Mouse (Mus musculus): ENCODE data around the gene Vwce. TPM values are rescaled to one million over a fixed set of nuclear protein-coding genes. Genes with fewer than 3 reads are reported as not detected.
A peak's percentile ranks its signal among the peaks of the same experiment; 100 is the strongest.

Vwce gene
- polyA plus RNA-seq, 2 experiments from 2014 or later, result not detected

DNA sequence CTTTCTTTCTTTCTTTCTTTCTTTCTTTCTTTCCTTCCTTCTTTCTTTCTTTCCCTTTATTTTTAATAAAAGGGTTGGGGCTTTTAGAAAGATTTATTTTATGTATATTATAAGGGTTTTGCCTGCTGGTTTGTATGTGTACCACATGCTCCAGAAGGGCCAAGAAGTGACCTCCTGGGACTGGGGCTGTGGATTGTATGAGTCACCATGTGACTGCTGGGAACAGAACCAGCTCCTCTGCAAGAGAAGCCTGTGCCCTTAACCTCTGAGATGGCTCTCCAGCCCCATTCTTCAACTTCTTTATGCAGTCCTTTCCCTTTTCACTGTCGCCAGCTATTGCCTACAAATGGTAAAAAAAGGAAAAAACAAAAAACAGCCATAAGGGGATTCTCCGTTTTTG is 11.6 kb downstream of the Vwce start:
- ATAC-seq, result no peak

DNA sequence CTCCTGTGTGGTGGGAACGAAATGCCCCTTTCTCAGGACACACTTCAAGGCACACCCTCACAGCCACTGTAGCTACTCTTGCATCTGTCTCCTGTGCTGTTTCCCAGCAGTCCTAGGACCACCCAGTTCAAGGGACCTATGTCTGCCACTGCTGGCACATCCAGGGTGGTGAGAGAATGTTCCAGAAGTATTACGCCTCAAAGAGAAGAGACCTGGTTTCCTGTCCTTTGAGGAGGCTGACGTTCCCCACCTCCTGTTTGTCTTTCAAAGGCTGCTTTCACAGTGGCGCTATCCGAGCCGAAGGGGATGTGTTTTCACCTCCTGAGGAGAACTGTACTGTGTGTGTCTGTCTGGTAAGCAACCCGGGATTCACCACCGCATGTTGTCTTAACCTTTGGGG is 14.1 kb downstream of the Vwce start:
- ATAC-seq, result no peak

DNA sequence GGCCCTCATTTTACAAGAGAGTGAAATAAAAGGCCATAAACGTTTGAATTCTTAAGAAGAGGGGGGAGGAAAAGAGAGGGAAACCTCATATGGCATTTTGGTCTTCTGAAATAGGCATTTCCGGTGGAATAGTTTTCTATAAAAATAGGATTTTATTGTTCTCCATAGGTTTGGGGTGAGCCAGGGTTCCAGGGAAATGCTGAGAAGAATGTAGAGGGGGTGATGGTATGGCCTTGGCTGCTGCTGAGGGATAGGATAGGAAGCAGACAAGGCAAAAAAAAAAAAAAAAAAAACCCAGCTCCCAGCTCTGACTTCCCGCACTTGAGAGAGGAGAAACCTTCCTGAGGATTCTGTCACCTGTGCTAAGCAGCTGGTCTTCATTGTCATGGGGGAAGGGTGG is 22.0 kb downstream of the Vwce start:
- ATAC-seq, result no peak

DNA sequence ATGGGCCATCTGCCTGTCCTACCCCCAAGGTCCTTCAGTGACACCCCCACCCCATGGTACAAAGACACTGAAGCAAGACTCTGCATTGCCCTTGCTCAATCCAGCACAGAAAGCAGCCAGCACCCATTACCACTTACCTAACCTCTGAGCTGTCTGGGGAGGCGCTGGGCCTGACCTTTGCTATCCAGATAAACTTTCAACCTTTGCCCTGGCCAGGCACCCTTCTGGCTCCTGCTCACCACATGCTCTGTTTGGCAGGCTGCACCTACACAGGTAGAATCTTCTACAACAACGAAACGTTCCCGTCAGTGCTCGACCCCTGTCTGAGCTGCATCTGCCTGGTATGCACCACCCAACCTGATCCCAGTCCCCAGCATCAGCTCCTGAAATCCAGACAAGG is 23.7 kb downstream of the Vwce start:
- ATAC-seq, result no peak

DNA sequence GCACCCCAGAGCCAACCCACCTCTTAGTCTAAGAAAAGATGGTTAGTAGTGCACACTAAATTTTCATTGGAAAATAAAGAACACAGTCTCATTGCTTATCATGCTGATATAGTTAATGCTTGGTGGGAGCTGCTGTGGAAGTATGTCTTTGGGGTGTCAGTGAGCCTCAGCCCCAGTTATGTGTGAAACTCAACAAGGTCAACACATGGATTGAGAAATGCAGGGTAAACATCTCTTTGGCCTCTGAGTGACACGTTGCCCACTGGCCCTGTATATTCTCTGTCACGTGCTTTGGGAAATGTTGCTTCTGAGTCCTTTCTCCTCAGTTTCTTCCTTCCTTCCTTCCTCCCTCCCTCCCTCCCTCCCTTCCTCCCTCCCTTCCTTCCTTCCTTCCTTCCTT is 24.4 kb downstream of the Vwce start:
- no peak for ATAC-seq

DNA sequence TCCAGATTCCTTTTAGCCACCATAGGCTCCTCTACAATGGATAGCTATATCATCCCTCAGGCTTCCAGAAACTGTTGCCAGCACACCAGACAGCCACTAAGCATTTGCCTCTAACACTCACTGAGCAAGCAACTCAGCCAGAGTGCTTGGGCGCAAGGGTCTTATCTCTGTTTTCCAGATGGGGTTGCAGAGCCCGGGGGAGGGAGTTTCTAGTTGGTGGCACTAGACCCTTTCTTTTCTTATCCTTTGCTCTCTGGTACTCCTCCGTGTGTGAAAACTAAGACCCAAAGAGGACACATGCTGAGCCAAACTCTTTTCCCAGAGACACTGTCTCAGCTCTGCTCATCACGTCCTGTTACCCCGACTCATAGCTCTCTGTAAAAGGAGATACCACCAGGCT is 27.4 kb downstream of the Vwce start:
- ATAC-seq, result no peak

DNA sequence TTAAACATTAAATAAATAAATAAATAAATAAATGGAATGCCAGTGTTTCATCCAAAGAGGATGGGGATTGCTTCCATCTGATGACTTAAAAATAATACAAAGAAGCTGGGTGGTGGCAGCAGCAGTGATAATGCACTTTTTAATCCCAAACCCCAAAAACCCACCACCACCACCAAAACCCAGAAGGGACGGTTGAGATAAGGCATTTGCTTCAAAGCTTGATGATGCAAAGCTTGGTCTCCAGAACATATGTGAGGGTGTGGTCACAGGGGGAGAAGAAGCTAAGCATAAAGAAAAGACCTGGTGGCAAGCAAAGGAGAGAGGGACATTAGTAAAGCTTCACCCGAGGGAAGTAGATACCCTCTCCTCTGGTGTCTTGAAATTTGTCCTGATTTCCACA is 27.9 kb downstream of the Vwce start:
- no peak for ATAC-seq

DNA sequence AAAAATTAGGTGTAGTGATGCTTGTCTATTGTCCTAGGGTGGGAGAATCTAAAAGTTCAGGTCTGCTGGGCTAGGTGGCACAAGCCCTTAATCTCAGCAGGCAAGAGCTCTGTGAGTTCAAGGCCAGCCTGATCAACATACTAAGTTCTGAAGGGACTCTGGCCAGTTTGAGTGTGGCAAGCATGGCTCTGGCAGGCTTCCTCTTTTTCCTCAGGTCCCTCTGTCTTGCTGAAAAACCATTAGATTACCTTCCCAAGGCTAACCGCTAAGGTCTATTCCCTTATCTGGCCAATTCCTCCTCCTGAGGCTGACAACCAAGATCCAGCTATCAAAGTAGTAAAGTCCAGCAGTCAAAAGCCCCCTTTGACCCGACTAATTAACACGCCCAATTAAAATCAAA is 28.7 kb downstream of the Vwce start:
- ATAC-seq, result no peak

DNA sequence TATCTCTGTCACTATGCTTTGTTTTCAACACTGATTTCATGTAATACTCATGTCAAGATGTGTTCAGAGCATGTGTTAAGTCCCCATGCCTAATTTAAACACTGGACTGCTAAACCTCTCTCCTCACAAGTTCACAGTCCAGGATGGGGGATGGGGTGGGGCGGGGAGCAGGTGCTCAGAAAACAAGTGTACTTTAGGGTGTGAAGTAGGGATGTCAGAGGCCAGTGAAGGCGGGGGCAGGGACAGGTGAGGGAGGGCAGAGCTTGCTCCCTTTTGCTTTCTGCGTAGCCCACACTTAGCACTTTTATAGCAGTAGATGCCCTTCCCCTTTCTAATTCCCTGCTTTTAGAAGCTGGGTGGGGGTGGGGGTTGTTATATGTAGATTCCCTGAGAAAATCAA is 31.1 kb downstream of the Vwce start:
- no peak for ATAC-seq

DNA sequence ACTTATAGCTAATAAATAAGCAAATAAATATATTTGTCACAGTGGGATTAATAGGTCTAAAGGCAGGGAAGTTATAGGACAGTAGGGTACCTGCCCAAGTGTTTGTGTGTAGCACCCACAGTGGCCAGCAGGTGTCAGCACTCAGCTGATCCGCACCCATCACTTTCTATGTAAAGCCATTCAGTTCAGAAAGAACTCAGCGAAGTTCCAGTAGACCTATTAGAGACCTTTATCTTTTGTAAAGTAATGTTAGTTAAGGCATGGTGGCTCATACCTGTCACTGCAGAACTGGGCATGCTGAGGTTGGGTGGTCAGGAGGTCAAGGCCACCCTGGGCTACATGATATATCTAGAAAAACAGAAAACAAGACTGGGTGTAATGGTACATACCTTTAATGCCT is 31.5 kb downstream of the Vwce start:
- no peak for ATAC-seq

DNA sequence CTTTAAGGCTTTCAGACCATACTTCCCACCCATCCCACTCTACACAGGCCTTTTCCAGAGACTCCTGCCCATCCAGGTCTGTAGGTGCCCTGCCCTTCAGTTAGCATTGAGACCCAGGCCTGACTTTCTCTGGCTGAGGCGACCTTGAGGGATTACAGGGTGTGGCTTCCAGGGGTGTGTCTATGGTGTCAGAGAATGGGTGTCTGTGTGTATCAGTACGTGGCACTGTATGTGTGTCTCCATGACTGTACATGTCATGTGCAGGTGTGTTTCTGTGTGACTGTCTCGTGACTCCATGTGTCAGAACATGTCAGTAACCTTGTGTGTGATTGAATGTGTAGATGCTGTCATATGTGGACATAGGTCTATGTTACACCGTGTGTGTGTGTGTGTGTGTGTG is 37.3 kb downstream of the Vwce start:
- no peak for ATAC-seq

DNA sequence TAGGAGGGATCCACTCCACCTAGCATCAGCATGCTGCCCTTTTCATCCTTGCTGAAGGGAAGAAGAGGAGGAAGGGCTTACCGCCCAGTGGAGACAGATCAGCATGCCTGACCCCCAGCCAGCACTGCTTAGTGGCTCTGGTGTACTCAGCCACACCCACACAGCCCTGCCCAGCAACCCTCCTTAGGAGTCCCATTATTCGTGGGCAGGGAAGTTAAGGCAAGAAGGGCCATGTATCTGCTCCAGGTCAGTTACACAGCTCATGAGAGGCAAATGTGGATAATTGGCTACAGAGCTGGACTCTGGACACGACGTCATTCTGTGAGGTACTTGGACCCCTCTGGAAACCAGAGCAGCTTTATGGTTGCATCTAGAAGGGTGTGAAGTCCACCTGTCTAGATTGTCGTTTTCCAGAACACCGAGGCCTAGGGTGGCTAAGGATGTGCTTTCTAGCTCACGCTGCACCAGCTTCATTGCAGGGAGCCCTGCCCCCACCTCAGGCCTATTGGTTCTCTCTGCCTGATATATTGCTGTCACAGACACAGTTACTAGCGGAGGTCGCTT is 37.9 kb downstream of the Vwce start:
- no peak for ATAC-seq

DNA sequence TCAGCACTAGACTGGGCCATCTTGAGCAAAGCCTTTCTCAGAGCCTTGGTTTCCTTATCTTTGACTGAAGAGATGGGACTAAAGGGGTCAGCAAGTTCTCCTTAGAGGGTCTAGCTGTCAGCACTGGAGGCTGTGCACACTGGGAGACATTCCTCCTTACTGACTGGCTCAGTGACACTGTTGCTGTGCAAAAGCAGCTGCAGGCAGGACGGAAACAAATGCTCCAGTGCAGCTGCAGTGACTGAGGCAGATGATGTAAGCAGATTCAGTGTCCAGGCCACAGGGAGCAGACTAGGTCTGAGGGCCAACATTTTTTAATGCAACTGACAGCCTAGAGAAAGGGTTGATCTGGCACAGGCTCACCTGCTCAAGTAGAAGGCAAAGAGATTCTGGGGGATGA is 39.3 kb downstream of the Vwce start:
- ATAC-seq, result no peak

DNA sequence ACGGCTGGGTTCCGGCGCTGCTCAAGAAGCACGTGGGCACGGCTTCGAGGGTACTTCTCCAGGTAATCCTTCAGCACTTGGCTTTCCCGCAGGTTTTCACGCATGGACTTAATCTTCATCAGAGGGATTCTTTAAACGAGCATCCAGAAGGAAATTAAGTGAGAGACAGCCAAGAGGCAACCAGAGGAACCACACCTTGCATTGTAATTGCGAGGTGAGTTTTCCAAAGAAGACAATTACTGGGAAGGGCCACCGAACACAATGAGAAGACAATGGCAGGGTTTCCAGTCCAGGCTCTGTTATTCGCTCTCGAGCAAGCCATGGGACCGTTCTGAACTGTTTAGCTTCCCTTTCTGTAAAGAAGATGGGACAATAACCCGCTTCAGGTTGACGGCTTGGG is 42.6 kb downstream of the Vwce start:
- no peak for ATAC-seq

DNA sequence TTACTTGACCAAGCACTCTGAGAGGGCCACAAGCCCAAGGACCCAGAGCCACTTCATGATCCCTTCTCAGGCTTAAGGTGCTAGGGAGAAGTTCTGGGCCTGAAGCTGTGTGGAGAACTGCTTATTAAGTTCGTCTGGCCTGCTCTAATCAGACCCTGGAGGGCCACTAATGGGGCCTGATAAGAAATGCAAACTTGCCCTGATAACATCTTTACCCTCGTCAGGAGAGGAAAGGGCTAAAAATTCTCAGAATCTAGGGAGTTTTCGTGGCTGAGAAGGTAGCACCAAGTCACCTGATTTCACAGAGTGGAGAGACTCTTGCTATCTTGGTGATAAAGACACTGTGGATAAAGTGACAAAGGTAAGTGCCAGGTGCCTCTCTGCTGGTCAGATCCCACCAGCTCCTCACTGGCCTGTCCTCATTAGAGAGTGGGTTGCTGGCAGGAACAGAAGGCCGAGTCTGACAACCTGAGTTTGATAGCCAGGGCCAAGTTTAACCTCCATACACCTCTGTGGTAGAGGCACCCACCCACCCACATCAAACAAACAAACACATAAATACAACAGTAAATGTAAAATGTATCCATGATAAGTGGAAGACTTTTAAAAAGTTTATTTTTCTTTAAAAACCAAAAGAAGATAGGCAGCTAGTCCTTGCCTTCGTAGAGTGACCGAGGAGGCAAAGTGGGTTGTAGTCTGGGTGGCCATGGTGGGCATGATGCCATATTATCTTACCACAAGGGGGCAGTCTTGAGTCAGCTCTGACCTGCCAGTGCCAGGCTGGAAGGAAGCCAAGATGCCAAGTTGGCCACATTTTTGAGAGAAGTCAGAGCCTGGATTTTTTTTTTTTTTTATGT is 44.1 kb downstream of the Vwce start, which contains the start of gene Pga5:
Pga5 (minus strand) TSS at position 157 of the 857 bp plus-strand sequence.
- ATAC-seq, result peak; percentile 41

DNA sequence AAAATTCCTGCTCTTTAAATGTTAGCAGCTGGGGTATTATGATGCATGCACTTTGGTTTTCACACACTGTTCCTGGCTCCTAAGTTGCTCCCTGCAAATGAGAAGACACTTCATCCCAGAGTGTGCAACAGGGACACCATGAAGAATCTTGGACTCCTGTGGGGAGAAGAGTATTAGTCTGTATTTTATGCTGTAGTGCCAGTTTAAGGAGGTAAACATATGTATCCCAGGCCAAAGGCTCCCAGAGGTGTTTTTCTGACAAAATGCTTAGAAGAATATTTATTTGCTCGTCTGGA is 44.7 kb downstream of the Vwce start:
- no peak for ATAC-seq

DNA sequence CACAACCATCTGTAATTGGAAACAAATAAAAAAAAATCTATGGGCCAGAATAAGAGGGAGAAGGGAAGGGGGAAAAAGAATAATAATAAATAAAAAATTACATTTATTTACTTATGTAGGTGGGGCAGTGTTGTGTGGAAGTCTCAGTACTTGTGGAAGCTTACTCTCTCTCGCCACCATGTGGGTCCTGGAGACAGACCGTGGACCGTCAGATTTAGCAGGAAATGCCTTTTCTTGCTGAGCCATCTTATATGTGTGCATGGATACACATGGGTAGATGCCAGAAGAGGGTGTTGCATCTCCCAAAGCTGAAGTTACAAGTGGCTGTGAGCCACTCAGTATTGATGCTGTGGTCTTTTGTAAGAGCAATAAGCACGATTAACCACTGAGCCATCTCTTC is 47.6 kb downstream of the Vwce start:
- ATAC-seq, result no peak

DNA sequence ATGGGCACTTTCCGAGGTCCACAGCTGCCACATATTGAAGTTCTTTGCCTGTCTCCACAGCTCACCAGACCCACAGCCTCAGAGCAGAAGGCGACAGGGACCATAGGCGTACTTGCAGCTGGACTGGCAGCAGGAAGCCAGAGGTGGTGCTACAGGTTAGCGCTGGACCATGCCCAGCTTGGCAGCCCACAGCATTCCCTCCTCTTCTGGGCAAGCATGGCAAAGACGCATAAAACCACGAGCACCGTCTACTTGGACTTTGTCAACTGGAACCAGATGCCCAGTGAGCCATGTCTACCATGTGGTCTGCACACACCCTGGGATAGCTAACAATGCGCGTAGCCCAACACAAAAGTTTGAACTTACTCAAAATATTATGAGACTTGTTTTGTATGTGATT is 51.1 kb downstream of the Vwce start:
- ATAC-seq, result no peak

DNA sequence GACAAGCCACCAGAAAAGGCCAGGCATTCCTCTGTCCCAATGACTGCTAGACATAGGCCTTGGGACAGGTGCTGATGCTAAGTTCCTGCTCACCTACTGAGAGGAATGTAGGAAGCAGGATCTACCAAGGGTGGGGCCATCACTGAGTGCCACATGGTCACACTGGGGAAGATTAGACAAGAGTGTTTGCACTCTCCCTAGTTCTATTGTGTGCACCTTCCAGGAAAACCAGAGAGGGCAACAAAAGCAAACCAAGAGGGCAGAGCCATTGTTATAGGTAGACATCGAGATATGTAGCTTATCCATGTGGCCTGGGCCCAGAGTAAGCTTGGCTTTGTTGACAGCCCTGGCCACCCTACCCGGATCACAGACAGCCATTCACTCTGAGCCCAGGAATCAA is 51.7 kb downstream of the Vwce start:
- no peak for ATAC-seq

DNA sequence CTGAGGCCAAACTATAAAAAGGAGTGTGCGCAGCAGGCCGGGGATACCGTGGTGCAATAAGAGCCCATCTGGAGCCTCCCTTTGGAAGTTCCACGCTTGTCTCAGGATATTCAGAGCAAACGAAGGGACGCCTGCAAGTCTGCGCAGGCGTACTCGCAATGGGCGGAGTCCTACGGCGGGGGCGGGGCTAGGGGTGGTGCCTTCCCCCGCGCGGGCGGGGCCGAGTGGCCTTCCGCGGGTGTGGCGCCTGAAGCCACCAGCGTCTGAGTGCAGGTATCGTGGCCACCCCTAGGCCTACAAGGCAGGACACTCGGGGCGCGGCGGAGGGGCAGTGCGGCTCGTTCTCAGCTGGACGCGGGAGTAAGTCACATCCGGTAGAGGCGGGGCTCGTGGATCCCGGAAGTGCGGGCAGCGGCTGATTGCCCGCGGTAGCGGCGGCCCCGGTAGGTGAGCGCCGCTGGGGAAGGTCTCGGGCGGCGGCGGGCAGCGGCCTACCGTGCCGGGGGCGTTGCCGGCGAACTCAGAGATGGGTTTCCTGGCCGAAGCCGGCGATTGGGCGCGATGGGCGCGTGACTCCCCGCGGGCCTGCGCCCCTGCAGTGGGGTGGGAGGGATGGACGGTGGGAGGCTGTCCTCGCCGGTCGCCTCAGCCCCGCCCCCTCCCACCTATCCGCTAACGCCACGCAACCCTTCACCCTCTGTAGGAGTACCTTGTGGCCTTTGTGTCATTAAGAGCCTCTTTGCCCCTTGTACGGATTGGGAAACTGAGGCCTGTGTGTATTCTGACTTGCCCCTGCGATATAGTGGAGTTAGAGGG is 54.7 kb downstream of the Vwce start, which contains the start of gene Vps37c:
Vps37c (plus strand) TSS at position 199 of the 816 bp plus-strand sequence.
- ATAC-seq, result peak; percentile 79

DNA sequence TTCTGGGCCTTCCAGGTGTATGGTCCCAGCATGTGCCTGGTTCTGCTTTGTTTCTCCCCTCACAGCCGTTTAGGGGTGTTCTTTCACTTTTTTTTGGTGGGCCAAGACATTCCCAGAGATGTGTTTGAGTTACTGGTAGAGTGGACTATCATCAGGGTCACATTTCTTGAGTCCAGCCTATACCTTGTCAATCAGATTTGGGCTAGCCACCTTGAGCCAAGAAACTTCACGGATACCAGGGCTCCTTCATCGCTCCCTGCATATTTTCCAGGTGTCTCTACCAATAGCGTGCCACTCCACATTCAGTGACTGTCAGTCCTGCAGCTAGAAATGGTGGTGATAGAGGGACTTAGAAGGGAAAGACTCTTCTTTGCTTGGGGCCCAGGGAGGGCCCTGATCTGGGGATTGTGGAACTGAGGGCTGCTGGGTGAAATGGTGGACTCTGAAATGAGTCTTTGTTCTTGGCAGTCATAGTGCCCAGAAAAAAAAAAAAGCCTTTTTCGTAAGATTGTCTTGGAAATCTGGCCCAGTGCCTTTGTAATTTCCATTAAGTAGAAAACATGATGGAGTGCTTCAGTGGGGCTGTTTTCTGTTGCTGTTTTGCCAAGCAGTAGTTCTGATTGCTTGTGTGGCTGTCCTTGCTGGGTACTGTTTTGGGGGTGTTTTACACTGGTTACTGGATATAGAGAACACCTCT is 55.6 kb downstream of the Vwce start:
- ATAC-seq, result no peak

DNA sequence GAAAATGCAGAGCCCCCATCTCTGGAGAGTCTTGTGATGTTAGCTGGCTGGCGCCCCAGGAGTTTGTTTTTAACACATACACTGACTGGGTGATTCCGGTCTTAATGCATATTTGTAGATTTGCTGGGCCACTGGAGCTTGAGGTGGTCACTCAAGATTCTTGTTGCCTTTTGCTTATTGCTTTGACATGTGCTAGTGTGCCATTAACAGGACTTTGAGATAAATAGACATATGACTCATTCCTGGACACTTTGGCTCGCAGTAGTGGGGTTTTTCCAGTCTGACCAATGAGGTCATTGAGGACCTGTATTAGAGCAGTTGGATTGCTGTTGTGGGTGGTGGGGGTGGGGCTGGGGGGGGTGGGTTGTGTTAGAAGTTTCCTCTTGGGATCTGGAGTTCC is 56.3 kb downstream of the Vwce start:
- ATAC-seq, result no peak

DNA sequence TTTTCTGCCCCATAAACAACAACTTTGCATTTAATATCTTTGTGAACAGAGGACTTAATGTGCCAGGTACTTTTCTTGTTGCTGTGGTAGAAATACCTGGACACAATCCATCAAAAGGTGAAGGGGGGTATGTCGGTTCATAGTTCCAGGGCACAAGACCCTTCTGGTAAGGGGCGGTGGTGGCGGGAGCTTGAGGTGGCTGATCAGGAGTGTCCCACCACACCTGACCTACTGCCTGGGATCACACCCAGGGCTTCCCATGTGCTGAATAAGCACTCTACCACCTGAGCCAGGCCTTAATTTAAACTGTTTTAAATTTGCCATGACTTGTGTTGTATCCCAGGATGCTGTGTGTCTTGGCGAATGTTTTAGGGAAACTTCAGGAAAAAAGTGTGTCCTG is 57.1 kb downstream of the Vwce start:
- no peak for ATAC-seq

All from CD4-positive, CD25-positive, alpha-beta regulatory T cell, adult 4 months (primary cell).